Mouse (Mus musculus) neural tube, embryonic 12.5 days (tissue): ENCODE results near the gene Slc25a4. TPM values are rescaled to one million over a fixed set of nuclear protein-coding genes. Genes with fewer than 3 reads are reported as not detected.
A peak's percentile ranks its signal among the peaks of the same experiment; 100 is the strongest.

Experiments used
- ATAC-seq: fragments of 200-750 bp; cut with Nextera tagmentation; 2 replicates; pipeline ENCODE4 v1.8.0; 2017; ENCODE audit warnings: low read depth, mild to moderate bottlenecking, moderate TSS enrichment, moderate library complexity; ENCODE audit not compliant: low FRiP score
- H3K27ac ChIP-seq: fragments of 300-500 bp; sonication (generic); 2 replicates; pipeline ENCODE4 v1.5.1; 2016
- H3K27me3 ChIP-seq: fragments of 300-500 bp; sonication (generic); replicated peaks from 2 replicates; pipeline ENCODE4 v1.6.1; 2016; ENCODE audit warnings: mild to moderate bottlenecking
- H3K36me3 ChIP-seq: fragments of 300-500 bp; sonication (generic); 2 replicates; pipeline ENCODE4 v1.6.1; 2016; ENCODE audit warnings: mild to moderate bottlenecking
- H3K4me1 ChIP-seq: fragments of 300-500 bp; sonication (generic); 2 replicates; pipeline ENCODE4 v1.6.1; 2016
- H3K4me2 ChIP-seq: fragments of 300-500 bp; sonication (generic); replicated peaks from 2 replicates; pipeline ENCODE4 v1.6.1; 2016; ENCODE audit warnings: mild to moderate bottlenecking
- H3K4me3 ChIP-seq: fragments of 300-500 bp; sonication (generic); 2 replicates; pipeline ENCODE4 v1.5.1; 2016
- H3K9ac ChIP-seq: fragments of 300-500 bp; sonication (generic); 2 replicates; pipeline ENCODE4 v1.6.1; 2016; ENCODE audit warnings: mild to moderate bottlenecking
- H3K9me3 ChIP-seq: fragments of 300-500 bp; sonication (generic); 2 replicates; pipeline ENCODE4 v1.6.1; 2016; ENCODE audit warnings: mild to moderate bottlenecking
- WGBS: fragments of 180-500 bp; shearing (Covaris S2); methylation state at CpG from one replicate; pipeline ENCODE4 v1.1.7; 2016; 5-methylcytosine and 5-hydroxymethylcytosine counted together
- microRNA-seq: library from miRNA; unstranded; fragments of <30 nt; microRNA quantifications from one replicate; pipeline ENCODE4, GENCODE M21; 2017
- polyA plus RNA-seq: library from polyadenylated mRNA; unstranded; fragments of >200 nt; fragmentation: Nextera tagmentation; extraction: Ambion mirVana; gene quantifications from 2 replicates; pipeline ENCODE4 v1.2.1, GENCODE M21; 2016

The Slc25a4 gene
- polyA plus RNA-seq, 1 experiment from 2014 or later, result 635 TPM

GRCm38 (mm10) chr8:46197673-46198072 lies 13.4 kb downstream of the Slc25a4 start:
- Histone ChIP-seq H3K9me3 (no peaks in the 10 kb centered on the region), H3K27me3 (no peaks in the 10 kb centered on the region), H3K9ac (no peak overlapping the region), H3K4me2 (no peak overlapping the region), H3K4me3 (no peak overlapping the region), H3K4me1 (no peaks in the 10 kb centered on the region), H3K36me3 (peaks cover 23% of the 10 kb centered on the region), H3K27ac (no peak overlapping the region)
- 89% methylated on average over 5 of the region's 5 CpGs for WGBS
- ATAC-seq, result no peak

GRCm38 (mm10) chr8:46196877-46197276 lies 14.2 kb downstream of the Slc25a4 start:
- H3K27me3 ChIP-seq, result no peaks in the 10 kb centered on the region
- no peak overlapping the region for H3K4me2 ChIP-seq
- H3K27ac ChIP-seq, result no peak overlapping the region
- no peaks in the 10 kb centered on the region for H3K9me3 ChIP-seq
- H3K9ac ChIP-seq, result no peak overlapping the region
- no peak for ATAC-seq
- no peak overlapping the region for H3K4me3 ChIP-seq
- H3K36me3 ChIP-seq, result peaks cover 21% of the 10 kb centered on the region
- 95% methylated on average over 3 of the region's 3 CpGs for WGBS
- no peaks in the 10 kb centered on the region for H3K4me1 ChIP-seq

- H3K4me2 ChIP-seq, result no peak overlapping the region
- no peaks in the 10 kb centered on the region for H3K4me1 ChIP-seq
- H3K9ac ChIP-seq, result no peak overlapping the region
- no peaks in the 10 kb centered on the region for H3K27me3 ChIP-seq
- no peak overlapping the region for H3K27ac ChIP-seq
- WGBS, result 88% methylated on average over 8 of the region's 8 CpGs
- no peak for ATAC-seq
- H3K36me3 ChIP-seq, result peaks cover 17% of the 10 kb centered on the region
- H3K9me3 ChIP-seq, result no peaks in the 10 kb centered on the region
- no peak overlapping the region for H3K4me3 ChIP-seq
Observed at GRCm38 (mm10) chr8:46193100-46193499, 18.0 kb downstream of the Slc25a4 start.

GRCm38 (mm10) chr8:46185361-46185760 lies 25.7 kb downstream of the Slc25a4 start:
- H3K27me3 ChIP-seq, result no peaks in the 10 kb centered on the region
- no peak overlapping the region for H3K27ac ChIP-seq
- WGBS, result 7% methylated on average over 2 of the region's 2 CpGs
- no peaks in the 10 kb centered on the region for H3K9me3 ChIP-seq
- no peak for ATAC-seq
- H3K9ac ChIP-seq, result no peak overlapping the region
- H3K36me3 ChIP-seq, result 0 out of 2 replicates have a peak, but pooled peaks cover 4% of the 10 kb centered on the region
- H3K4me2 ChIP-seq, result no peak overlapping the region
- H3K4me1 ChIP-seq, result no peaks in the 10 kb centered on the region
- H3K4me3 ChIP-seq, result no peak overlapping the region

GRCm38 (mm10) chr8:46180136-46180535 lies 30.9 kb downstream of the Slc25a4 start:
- Histone ChIP-seq H3K27me3 (no peaks in the 10 kb centered on the region), H3K4me2 (no peak overlapping the region), H3K27ac (no peak overlapping the region), H3K9ac (no peak overlapping the region), H3K36me3 (0 out of 2 replicates have a peak, but pooled peaks cover 9% of the 10 kb centered on the region), H3K4me1 (no peaks in the 10 kb centered on the region), H3K4me3 (no peak overlapping the region), H3K9me3 (no peaks in the 10 kb centered on the region)
- 96% methylated on average over 7 of the region's 7 CpGs for WGBS
- no peak for ATAC-seq

GRCm38 (mm10) chr8:46173651-46174050 lies 37.4 kb downstream of the Slc25a4 start:
- Histone ChIP-seq H3K4me2 (no peak overlapping the region), H3K4me3 (no peak overlapping the region), H3K27ac (no peak overlapping the region), H3K4me1 (no peaks in the 10 kb centered on the region), H3K36me3 (peaks cover 19% of the 10 kb centered on the region), H3K9ac (no peak overlapping the region), H3K27me3 (no peaks in the 10 kb centered on the region), H3K9me3 (no peaks in the 10 kb centered on the region)
- 85% methylated on average over 2 of the region's 2 CpGs for WGBS
- no peak for ATAC-seq

GRCm38 (mm10) chr8:46163870-46164190 lies 47.3 kb downstream of the Slc25a4 start:
- Histone ChIP-seq H3K27ac (peak overlapping the region; percentile 72; the same call in 1 of the 2 replicates), H3K4me3 (peak overlapping the region; percentile 69), H3K9me3 (no peaks in the 10 kb centered on the region), H3K4me2 (peak overlapping the region; percentile 67), H3K36me3 (no peaks in the 10 kb centered on the region), H3K27me3 (no peaks in the 10 kb centered on the region), H3K9ac (peak overlapping the region; percentile 81), H3K4me1 (peaks cover 5% of the 10 kb centered on the region; the same call in 1 of the 2 replicates)
- WGBS, result 0% methylated on average over 25 of the region's 25 CpGs
- ATAC-seq, result peak; percentile 18; the same call in 1 of the 2 replicates

GRCm38 (mm10) chr8:46162953-46163869 lies 47.9 kb downstream of the Slc25a4 start:
- H3K4me2 ChIP-seq, result peak overlapping the region; percentile 67
- 0 out of 2 replicates have a peak, but pooled peaks cover 3% of the 10 kb centered on the region for H3K9me3 ChIP-seq
- no peaks in the 10 kb centered on the region for H3K36me3 ChIP-seq
- peak overlapping the region; percentile 72; the same call in 1 of the 2 replicates for H3K27ac ChIP-seq
- H3K4me3 ChIP-seq, result peak overlapping the region; percentile 69
- peak; percentile 98 for ATAC-seq
- H3K4me1 ChIP-seq, result peaks cover 5% of the 10 kb centered on the region; the same call in 1 of the 2 replicates
- WGBS, result 2% methylated on average over 77 of the region's 77 CpGs
- H3K27me3 ChIP-seq, result no peaks in the 10 kb centered on the region
- H3K9ac ChIP-seq, result peak overlapping the region; percentile 81

Small RNAs within 50 kb of the gene (microRNA-seq; reads per million reads assigned to microRNA genes)
- not detected for gene Gm23812

Other genes starting within 250 kb of the Slc25a4 start
- 3.3 and 3.7 TPM in 2 replicates for gene 1700029J07Rik, start 236.0 kb downstream of the Slc25a4 start, polyA plus RNA-seq
- gene Ufsp2, start 235.8 kb downstream of the Slc25a4 start, polyA plus RNA-seq, result 55.8 and 61.4 TPM in 2 replicates
- gene Lrp2bp, start 212.0 kb downstream of the Slc25a4 start, polyA plus RNA-seq, result 0.09 and 0.31 TPM in 2 replicates
- 18.5 and 23.5 TPM in 2 replicates for gene Ankrd37, start 205.6 kb downstream of the Slc25a4 start, polyA plus RNA-seq
- 21.2 and 23.1 TPM in 2 replicates for gene Cfap97, start 59.5 kb downstream of the Slc25a4 start, polyA plus RNA-seq
- 6.7 and 9.1 TPM in 2 replicates for gene Snx25, start 59.1 kb downstream of the Slc25a4 start, polyA plus RNA-seq
- 0.25 and 0.68 TPM in 2 replicates for gene Helt, start 83.4 kb upstream of the Slc25a4 start, polyA plus RNA-seq